Mouse (Mus musculus) telencephalon, adult 2 months (tissue): ENCODE results near the gene Itga6.
"Not testable (repeated sequence)": the region's sequence is repeated elsewhere in the genome, so short reads cannot be mapped to it uniquely, and the experiment has no call there.

Source experiments
- DNase-seq: peaks from one replicate; pipeline ENCODE4 v3.0.0-alpha.2; 2011; ENCODE audit warnings: low read depth, low spot score

Itga6 gene

GRCm38 (mm10) chr2:71745610-71746374, at the start of gene Itga6:
Gene Itga6, plus strand, starts transcription at chr2:71745616.
- no peak for DNase-seq

GRCm38 (mm10) chr2:71696776-71697175, 48.6 kb upstream of the Itga6 start:
- DNase-seq, result no peak

GRCm38 (mm10) chr2:71697408-71698336, 47.7 kb upstream of the Itga6 start:
- DNase-seq, result no peak

- DNase-seq, result no peak
Measured at GRCm38 (mm10) chr2:71698366-71698765, 47.0 kb upstream of the Itga6 start.

GRCm38 (mm10) chr2:71698942-71699341, 46.5 kb upstream of the Itga6 start:
- no peak for DNase-seq

GRCm38 (mm10) chr2:71701341-71701740, 44.1 kb upstream of the Itga6 start:
- no peak for DNase-seq

GRCm38 (mm10) chr2:71704309-71704708, 41.1 kb upstream of the Itga6 start:
- DNase-seq, result no peak

- no peak for DNase-seq
Measured at GRCm38 (mm10) chr2:71708886-71709285, 36.5 kb upstream of the Itga6 start.

- no peak for DNase-seq
Measured at GRCm38 (mm10) chr2:71711640-71712039, 33.8 kb upstream of the Itga6 start.

- no peak for DNase-seq
Measured at GRCm38 (mm10) chr2:71714416-71714815, 31.0 kb upstream of the Itga6 start.

GRCm38 (mm10) chr2:71719005-71719386, 26.4 kb upstream of the Itga6 start:
- DNase-seq, result no peak

- no peak for DNase-seq
Measured at GRCm38 (mm10) chr2:71719387-71720034, 25.9 kb upstream of the Itga6 start.

- not testable (repeated sequence) for DNase-seq
Measured at GRCm38 (mm10) chr2:71720556-71720955, 24.9 kb upstream of the Itga6 start.

- no peak for DNase-seq
Measured at GRCm38 (mm10) chr2:71722913-71723312, 22.5 kb upstream of the Itga6 start.

- DNase-seq, result no peak
Measured at GRCm38 (mm10) chr2:71723623-71724022, 21.8 kb upstream of the Itga6 start.

- DNase-seq, result no peak
Measured at GRCm38 (mm10) chr2:71724028-71724427, 21.4 kb upstream of the Itga6 start.

- DNase-seq, result no peak
Measured at GRCm38 (mm10) chr2:71725446-71725845, 20.0 kb upstream of the Itga6 start.

- DNase-seq, result no peak
Measured at GRCm38 (mm10) chr2:71726883-71727676, 18.3 kb upstream of the Itga6 start.

- no peak for DNase-seq
Measured at GRCm38 (mm10) chr2:71728341-71728740, 17.1 kb upstream of the Itga6 start.

GRCm38 (mm10) chr2:71728796-71729195, 16.6 kb upstream of the Itga6 start:
- DNase-seq, result no peak
